Mouse (Mus musculus): Measurements from ENCODE around the gene Extl1. TPM values are rescaled to one million over a fixed set of nuclear protein-coding genes. Genes with fewer than 3 reads are reported as not detected.

Extl1 gene
- polyA plus RNA-seq, 1 experiment from 2014 or later: 0.64 TPM

- Histone ChIP-seq H3K27ac (ENCODE audit: low read length) (no peak overlapping the region), H3K4me1 (ENCODE audit: control insufficient read depth, insufficient read depth, low read length) (peaks cover 11% of the 10 kb centered on the region; the same call in 1 of the 2 replicates), H3K36me3 (ENCODE audit: control insufficient read depth, insufficient read depth, low read length) (no peaks in the 10 kb centered on the region), H3K27me3 (ENCODE audit: control insufficient read depth, insufficient read depth, low read length) (no peaks in the 10 kb centered on the region), H3K9me3 (ENCODE audit: control insufficient read depth, low read depth, low read length) (no peaks in the 10 kb centered on the region), H3K9ac (replicated peaks; ENCODE audit: low read depth, low read length) (no peak overlapping the region), H3K4me2 (replicated peaks; ENCODE audit: low read depth, low read length) (no peak overlapping the region), H3K4me3 (ENCODE audit: low read depth, low read length) (no peak overlapping the region)
- no peak for ATAC-seq (ENCODE audit: insufficient number of reproducible peaks, insufficient read depth, low FRiP score, low read depth)
- WGBS: 67% methylated on average over 7 of the region's 7 CpGs
Observed at GRCm38 (mm10) chr4:134352929-134353328, 30.7 kb downstream of the Extl1 start.

- Histone ChIP-seq H3K36me3 (ENCODE audit: control insufficient read depth, insufficient read depth, low read length) (no peaks in the 10 kb centered on the region), H3K27me3 (ENCODE audit: control insufficient read depth, insufficient read depth, low read length) (no peaks in the 10 kb centered on the region), H3K4me1 (ENCODE audit: control insufficient read depth, insufficient read depth, low read length) (peaks cover 11% of the 10 kb centered on the region; the same call in 1 of the 2 replicates), H3K9me3 (ENCODE audit: control insufficient read depth, low read depth, low read length) (no peaks in the 10 kb centered on the region), H3K27ac (ENCODE audit: low read length) (no peak overlapping the region), H3K4me2 (replicated peaks; ENCODE audit: low read depth, low read length) (no peak overlapping the region), H3K4me3 (ENCODE audit: low read depth, low read length) (no peak overlapping the region), H3K9ac (replicated peaks; ENCODE audit: low read depth, low read length) (no peak overlapping the region)
- WGBS: 80% methylated on average over 12 of the region's 12 CpGs
- ATAC-seq (ENCODE audit: insufficient number of reproducible peaks, insufficient read depth, low FRiP score, low read depth): no peak
Observed at GRCm38 (mm10) chr4:134352261-134352707, 31.4 kb downstream of the Extl1 start.

GRCm38 (mm10) chr4:134351329-134352260 lies 32.1 kb downstream of the Extl1 start:
- H3K9me3 ChIP-seq (ENCODE audit: control insufficient read depth, low read depth, low read length): no peaks in the 10 kb centered on the region
- H3K4me1 ChIP-seq (ENCODE audit: control insufficient read depth, insufficient read depth, low read length): peaks cover 8% of the 10 kb centered on the region; the same call in 1 of the 2 replicates
- H3K4me2 ChIP-seq (replicated peaks; ENCODE audit: low read depth, low read length): no peak overlapping the region
- no peak overlapping the region for H3K4me3 ChIP-seq (ENCODE audit: low read depth, low read length)
- no peaks in the 10 kb centered on the region for H3K36me3 ChIP-seq (ENCODE audit: control insufficient read depth, insufficient read depth, low read length)
- no peaks in the 10 kb centered on the region for H3K27me3 ChIP-seq (ENCODE audit: control insufficient read depth, insufficient read depth, low read length)
- no peak overlapping the region for H3K9ac ChIP-seq (replicated peaks; ENCODE audit: low read depth, low read length)
- 49% methylated on average over 18 of the region's 18 CpGs for WGBS
- no peak for ATAC-seq (ENCODE audit: insufficient number of reproducible peaks, insufficient read depth, low FRiP score, low read depth)
- no peak overlapping the region for H3K27ac ChIP-seq (ENCODE audit: low read length)

GRCm38 (mm10) chr4:134350641-134351040 lies 33.0 kb downstream of the Extl1 start:
- Histone ChIP-seq H3K27ac (ENCODE audit: low read length) (no peak overlapping the region), H3K4me3 (ENCODE audit: low read depth, low read length) (no peak overlapping the region), H3K4me1 (ENCODE audit: control insufficient read depth, insufficient read depth, low read length) (peaks cover 2% of the 10 kb centered on the region; the same call in 1 of the 2 replicates), H3K36me3 (ENCODE audit: control insufficient read depth, insufficient read depth, low read length) (no peaks in the 10 kb centered on the region), H3K27me3 (ENCODE audit: control insufficient read depth, insufficient read depth, low read length) (0 out of 2 replicates have a peak, but pooled peaks cover 2% of the 10 kb centered on the region), H3K4me2 (replicated peaks; ENCODE audit: low read depth, low read length) (no peak overlapping the region), H3K9ac (replicated peaks; ENCODE audit: low read depth, low read length) (no peak overlapping the region), H3K9me3 (ENCODE audit: control insufficient read depth, low read depth, low read length) (no peaks in the 10 kb centered on the region)
- no peak for ATAC-seq (ENCODE audit: insufficient number of reproducible peaks, insufficient read depth, low FRiP score, low read depth)
- 88% methylated on average over 6 of the region's 6 CpGs for WGBS

GRCm38 (mm10) chr4:134349829-134350228 lies 33.8 kb downstream of the Extl1 start:
- H3K4me2 ChIP-seq (replicated peaks; ENCODE audit: low read depth, low read length): no peak overlapping the region
- no peak for ATAC-seq (ENCODE audit: insufficient number of reproducible peaks, insufficient read depth, low FRiP score, low read depth)
- WGBS: 83% methylated on average over 7 of the region's 7 CpGs
- H3K4me3 ChIP-seq (ENCODE audit: low read depth, low read length): no peak overlapping the region
- no peaks in the 10 kb centered on the region for H3K4me1 ChIP-seq (ENCODE audit: control insufficient read depth, insufficient read depth, low read length)
- H3K36me3 ChIP-seq (ENCODE audit: control insufficient read depth, insufficient read depth, low read length): no peaks in the 10 kb centered on the region
- H3K9ac ChIP-seq (replicated peaks; ENCODE audit: low read depth, low read length): no peak overlapping the region
- no peaks in the 10 kb centered on the region for H3K9me3 ChIP-seq (ENCODE audit: control insufficient read depth, low read depth, low read length)
- no peak overlapping the region for H3K27ac ChIP-seq (ENCODE audit: low read length)
- 0 out of 2 replicates have a peak, but pooled peaks cover 5% of the 10 kb centered on the region for H3K27me3 ChIP-seq (ENCODE audit: control insufficient read depth, insufficient read depth, low read length)

- no peak overlapping the region for H3K27ac ChIP-seq (ENCODE audit: low read length)
- H3K4me1 ChIP-seq (ENCODE audit: control insufficient read depth, insufficient read depth, low read length): no peaks in the 10 kb centered on the region
- no peak overlapping the region for H3K4me2 ChIP-seq (replicated peaks; ENCODE audit: low read depth, low read length)
- H3K36me3 ChIP-seq (ENCODE audit: control insufficient read depth, insufficient read depth, low read length): no peaks in the 10 kb centered on the region
- no peak for ATAC-seq (ENCODE audit: insufficient number of reproducible peaks, insufficient read depth, low FRiP score, low read depth)
- H3K27me3 ChIP-seq (ENCODE audit: control insufficient read depth, insufficient read depth, low read length): peaks cover 11% of the 10 kb centered on the region
- H3K9ac ChIP-seq (replicated peaks; ENCODE audit: low read depth, low read length): no peak overlapping the region
- 66% methylated on average over 5 of the region's 5 CpGs for WGBS
- H3K9me3 ChIP-seq (ENCODE audit: control insufficient read depth, low read depth, low read length): no peaks in the 10 kb centered on the region
- H3K4me3 ChIP-seq (ENCODE audit: low read depth, low read length): no peak overlapping the region
Observed at GRCm38 (mm10) chr4:134348545-134348944, 35.1 kb downstream of the Extl1 start.

- no peak for ATAC-seq (ENCODE audit: insufficient number of reproducible peaks, insufficient read depth, low FRiP score, low read depth)
- Histone ChIP-seq H3K27ac (ENCODE audit: low read length) (no peak overlapping the region), H3K4me3 (ENCODE audit: low read depth, low read length) (no peak overlapping the region), H3K4me1 (ENCODE audit: control insufficient read depth, insufficient read depth, low read length) (peaks cover 2% of the 10 kb centered on the region; the same call in 1 of the 2 replicates), H3K27me3 (ENCODE audit: control insufficient read depth, insufficient read depth, low read length) (peaks cover 16% of the 10 kb centered on the region), H3K4me2 (replicated peaks; ENCODE audit: low read depth, low read length) (no peak overlapping the region), H3K9ac (replicated peaks; ENCODE audit: low read depth, low read length) (no peak overlapping the region), H3K9me3 (ENCODE audit: control insufficient read depth, low read depth, low read length) (no peaks in the 10 kb centered on the region), H3K36me3 (ENCODE audit: control insufficient read depth, insufficient read depth, low read length) (no peaks in the 10 kb centered on the region)
- whole genome bisulfite sequencing: 71% methylated on average over 11 of the region's 11 CpGs
Observed at GRCm38 (mm10) chr4:134348078-134348477, 35.6 kb downstream of the Extl1 start.

GRCm38 (mm10) chr4:134345802-134346201 lies 37.8 kb downstream of the Extl1 start:
- peaks cover 28% of the 10 kb centered on the region for H3K27me3 ChIP-seq (ENCODE audit: control insufficient read depth, insufficient read depth, low read length)
- H3K4me2 ChIP-seq (replicated peaks; ENCODE audit: low read depth, low read length): no peak overlapping the region
- no peak for ATAC-seq (ENCODE audit: insufficient number of reproducible peaks, insufficient read depth, low FRiP score, low read depth)
- H3K36me3 ChIP-seq (ENCODE audit: control insufficient read depth, insufficient read depth, low read length): no peaks in the 10 kb centered on the region
- H3K4me1 ChIP-seq (ENCODE audit: control insufficient read depth, insufficient read depth, low read length): peaks cover 6% of the 10 kb centered on the region; the same call in 1 of the 2 replicates
- no peak overlapping the region for H3K4me3 ChIP-seq (ENCODE audit: low read depth, low read length)
- no peaks in the 10 kb centered on the region for H3K9me3 ChIP-seq (ENCODE audit: control insufficient read depth, low read depth, low read length)
- no peak overlapping the region for H3K27ac ChIP-seq (ENCODE audit: low read length)
- 91% methylated on average over 15 of the region's 15 CpGs for WGBS
- no peak overlapping the region for H3K9ac ChIP-seq (replicated peaks; ENCODE audit: low read depth, low read length)
